Mouse (Mus musculus): ENCODE measurements around the gene Ikzf1. TPM values are rescaled to one million over a fixed set of nuclear protein-coding genes. Genes with fewer than 3 reads are reported as not detected.

The Ikzf1 gene
- polyA plus RNA-seq, 1 experiment: 645 TPM

DNA sequence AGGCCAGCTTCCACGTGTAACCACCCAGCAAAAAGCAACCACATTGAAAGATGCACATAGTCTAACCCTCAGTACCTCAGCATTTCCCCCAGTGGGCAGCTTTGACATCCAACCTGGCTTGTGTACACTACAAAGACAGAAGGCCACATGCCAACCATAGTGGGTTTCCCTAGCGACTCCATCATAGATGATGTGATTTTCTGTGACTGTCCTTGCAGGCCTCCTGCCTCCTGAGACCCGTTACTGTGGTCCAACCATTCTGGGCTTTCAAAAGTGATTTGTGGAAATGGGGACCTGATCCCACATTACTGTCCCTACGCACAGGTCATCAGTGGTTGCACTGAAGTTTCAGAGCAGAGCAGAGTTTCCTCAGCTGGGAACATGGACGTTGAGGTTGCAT is 90.1 kb downstream of the Ikzf1 start:
- TF ChIP-seq CTCF (IDR thresholded peaks at IDR 0.05; ENCODE audit: borderline replicate concordance, control insufficient read depth, extremely low read depth, insufficient read depth, low read length, poor library complexity): no peak
- H3K27me3 ChIP-seq (ENCODE audit: control insufficient read depth, insufficient read depth, low read length): no peaks in the 10 kb centered on the region
- no peak overlapping the region for H3K4me3 ChIP-seq (ENCODE audit: control insufficient read depth, insufficient read depth, low read length)
- no peaks in the 10 kb centered on the region for H3K4me1 ChIP-seq (replicated peaks; ENCODE audit: control insufficient read depth, insufficient read depth, low read length)
- H3K27ac ChIP-seq (ENCODE audit: control insufficient read depth, insufficient read depth, low read length): no peak overlapping the region
- no peak for DNase-seq
- 86% methylated on average over 5 of the region's 5 CpGs for WGBS
- peaks cover 34% of the 10 kb centered on the region for H3K36me3 ChIP-seq (ENCODE audit: control insufficient read depth, insufficient read depth, low read length)

DNA sequence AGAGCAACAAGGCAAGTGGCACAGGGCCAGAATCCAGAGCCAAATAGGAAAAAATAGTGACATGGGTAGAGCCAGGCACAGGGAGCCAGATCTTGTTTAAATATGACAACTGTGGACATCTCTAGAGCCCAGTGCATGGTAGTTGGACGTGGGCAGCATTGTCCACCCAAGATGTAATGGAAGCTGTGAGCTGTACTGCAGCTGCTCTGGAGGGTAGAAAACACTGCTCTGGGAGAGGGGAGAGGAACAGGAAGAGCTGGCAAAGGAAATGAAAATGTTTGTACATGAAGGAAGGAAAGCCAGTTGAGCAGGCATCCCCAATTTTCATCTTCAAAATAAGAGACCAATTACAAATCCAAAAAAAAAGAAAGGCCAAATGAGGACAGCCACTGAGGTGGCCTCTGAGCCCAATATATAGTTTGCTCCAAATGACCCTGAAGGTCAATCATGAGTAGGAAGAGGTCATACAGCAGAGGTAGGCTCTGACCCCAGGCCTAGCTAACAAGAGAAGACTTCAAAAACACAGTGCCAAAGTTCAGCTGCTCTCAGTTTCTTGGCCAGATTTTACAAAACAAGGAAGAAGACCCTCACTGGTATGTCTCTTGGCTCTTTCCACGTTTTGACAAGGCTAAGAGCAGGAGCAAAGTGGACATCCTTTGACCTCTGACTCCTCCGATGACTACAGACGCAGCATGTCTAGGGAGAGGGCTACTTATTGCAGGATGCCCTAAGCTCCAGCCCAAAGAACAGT is 91.4 kb downstream of the Ikzf1 start:
- Histone ChIP-seq H3K27ac (ENCODE audit: control insufficient read depth, insufficient read depth, low read length) (no peak overlapping the region), H3K36me3 (ENCODE audit: control insufficient read depth, insufficient read depth, low read length) (peaks cover 21% of the 10 kb centered on the region), H3K27me3 (ENCODE audit: control insufficient read depth, insufficient read depth, low read length) (no peaks in the 10 kb centered on the region), H3K4me3 (ENCODE audit: control insufficient read depth, insufficient read depth, low read length) (no peak overlapping the region), H3K4me1 (replicated peaks; ENCODE audit: control insufficient read depth, insufficient read depth, low read length) (no peaks in the 10 kb centered on the region)
- 86% methylated on average over 4 of the region's 4 CpGs for WGBS
- TF ChIP-seq CTCF (IDR thresholded peaks at IDR 0.05; ENCODE audit: borderline replicate concordance, control insufficient read depth, extremely low read depth, insufficient read depth, low read length, poor library complexity): no peak
- no peak for DNase-seq

DNA sequence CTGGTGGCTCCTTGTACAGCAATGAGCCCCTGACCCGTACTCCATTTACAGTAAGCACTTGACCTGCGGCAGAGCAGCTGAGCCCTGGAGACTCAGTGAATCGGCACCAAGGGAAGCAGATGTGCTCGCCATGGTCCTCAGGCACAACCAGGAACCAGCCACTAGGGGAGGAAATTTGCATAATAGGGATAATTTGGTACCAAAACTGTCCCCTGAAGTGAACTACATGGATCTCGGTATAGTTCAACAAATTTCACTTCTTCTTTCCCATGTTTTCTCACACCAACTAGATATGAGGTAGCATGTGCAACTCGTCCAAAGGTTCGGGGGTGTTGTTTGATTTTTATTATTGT is 92.0 kb downstream of the Ikzf1 start:
- no peak for TF ChIP-seq CTCF (IDR thresholded peaks at IDR 0.05; ENCODE audit: borderline replicate concordance, control insufficient read depth, extremely low read depth, insufficient read depth, low read length, poor library complexity)
- TF ChIP-seq POLR2A (IDR thresholded peaks at IDR 0.05; ENCODE audit: control insufficient read depth, extremely low read depth, insufficient read depth, low read length, poor library complexity): no peak
- Histone ChIP-seq H3K27me3 (ENCODE audit: control insufficient read depth, insufficient read depth, low read length) (no peaks in the 10 kb centered on the region), H3K4me3 (ENCODE audit: control insufficient read depth, insufficient read depth, low read length) (no peak overlapping the region), H3K4me1 (replicated peaks; ENCODE audit: control insufficient read depth, insufficient read depth, low read length) (no peaks in the 10 kb centered on the region), H3K36me3 (ENCODE audit: control insufficient read depth, insufficient read depth, low read length) (peaks cover 15% of the 10 kb centered on the region), H3K27ac (ENCODE audit: control insufficient read depth, insufficient read depth, low read length) (no peak overlapping the region)
- 92% methylated on average over 7 of the region's 7 CpGs for WGBS
- no peak for DNase-seq

DNA sequence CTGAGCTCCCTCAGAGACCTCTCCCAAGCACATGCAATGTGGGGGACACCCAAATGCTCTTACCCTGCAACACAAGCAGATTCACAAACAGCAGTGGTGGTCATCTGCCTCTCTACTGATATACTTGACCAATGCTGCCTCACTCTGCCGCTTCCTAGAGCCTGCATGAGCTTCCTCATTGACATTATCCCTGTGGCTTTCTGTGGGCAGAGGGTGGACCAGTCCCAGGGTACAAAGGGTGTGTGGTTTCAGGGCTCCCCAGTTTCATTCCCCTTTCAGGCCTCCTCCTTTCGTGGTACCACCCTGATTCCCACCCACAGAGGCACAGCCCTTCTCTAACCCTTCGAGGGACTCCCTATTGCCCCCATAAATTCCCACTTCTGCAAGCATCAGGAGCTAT is 92.4 kb downstream of the Ikzf1 start:
- no peak for DNase-seq
- H3K4me1 ChIP-seq (replicated peaks; ENCODE audit: control insufficient read depth, insufficient read depth, low read length): no peaks in the 10 kb centered on the region
- no peak for TF ChIP-seq POLR2A (IDR thresholded peaks at IDR 0.05; ENCODE audit: control insufficient read depth, extremely low read depth, insufficient read depth, low read length, poor library complexity)
- no peak for TF ChIP-seq CTCF (IDR thresholded peaks at IDR 0.05; ENCODE audit: borderline replicate concordance, control insufficient read depth, extremely low read depth, insufficient read depth, low read length, poor library complexity)
- H3K4me3 ChIP-seq (ENCODE audit: control insufficient read depth, insufficient read depth, low read length): no peak overlapping the region
- H3K36me3 ChIP-seq (ENCODE audit: control insufficient read depth, insufficient read depth, low read length): peaks cover 11% of the 10 kb centered on the region; the same call in 1 of the 2 replicates
- no peak overlapping the region for H3K27ac ChIP-seq (ENCODE audit: control insufficient read depth, insufficient read depth, low read length)
- 55% methylated on average over 3 of the region's 3 CpGs for WGBS
- H3K27me3 ChIP-seq (ENCODE audit: control insufficient read depth, insufficient read depth, low read length): no peaks in the 10 kb centered on the region

DNA sequence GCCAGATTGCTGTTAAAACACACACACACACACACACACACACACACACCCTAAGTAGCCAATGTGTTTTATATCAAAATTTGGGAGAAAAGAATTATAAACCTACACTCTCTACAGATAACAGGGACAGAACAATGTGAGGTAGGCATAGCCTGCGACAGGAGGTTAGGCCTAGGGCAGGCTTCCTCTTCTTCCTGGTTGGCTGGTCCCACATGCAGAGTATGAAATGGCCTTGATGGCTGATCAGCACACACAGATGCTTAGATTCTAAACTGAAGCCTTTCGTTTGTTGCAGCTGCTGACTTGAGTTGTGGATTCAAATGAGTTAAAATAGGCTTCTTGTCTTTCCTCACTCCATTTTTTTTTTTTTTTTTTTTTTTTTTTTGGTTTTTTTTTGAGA is 93.0 kb downstream of the Ikzf1 start:
- TF ChIP-seq CTCF (IDR thresholded peaks at IDR 0.05; ENCODE audit: borderline replicate concordance, control insufficient read depth, extremely low read depth, insufficient read depth, low read length, poor library complexity): no peak
- no peak for TF ChIP-seq POLR2A (IDR thresholded peaks at IDR 0.05; ENCODE audit: control insufficient read depth, extremely low read depth, insufficient read depth, low read length, poor library complexity)
- H3K4me3 ChIP-seq (ENCODE audit: control insufficient read depth, insufficient read depth, low read length): no peak overlapping the region
- 87% methylated on average over 2 of the region's 2 CpGs for WGBS
- no peak overlapping the region for H3K27ac ChIP-seq (ENCODE audit: control insufficient read depth, insufficient read depth, low read length)
- DNase-seq: no peak
- no peaks in the 10 kb centered on the region for H3K4me1 ChIP-seq (replicated peaks; ENCODE audit: control insufficient read depth, insufficient read depth, low read length)
- H3K36me3 ChIP-seq (ENCODE audit: control insufficient read depth, insufficient read depth, low read length): peaks cover 7% of the 10 kb centered on the region; the same call in 1 of the 2 replicates
- H3K27me3 ChIP-seq (ENCODE audit: control insufficient read depth, insufficient read depth, low read length): no peaks in the 10 kb centered on the region

DNA sequence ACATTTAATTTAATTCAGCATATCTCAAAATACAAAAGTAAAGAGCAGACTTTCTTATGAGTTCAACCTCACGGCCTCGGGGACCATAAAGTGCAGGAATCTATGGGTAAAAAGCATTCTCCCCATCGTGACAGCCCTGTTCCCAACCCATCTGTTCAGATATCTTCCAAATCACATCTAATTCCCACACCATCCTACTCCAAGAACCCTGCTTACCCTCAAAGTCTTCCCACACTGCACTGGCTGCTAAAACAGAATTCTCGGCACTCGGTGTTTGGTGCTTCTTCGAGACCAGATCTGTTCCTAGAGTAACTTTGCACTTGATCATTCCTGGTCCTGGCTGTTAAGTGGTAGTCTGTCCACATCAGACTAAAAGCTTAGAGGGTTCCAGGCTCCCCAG is 93.5 kb downstream of the Ikzf1 start:
- no peaks in the 10 kb centered on the region for H3K4me1 ChIP-seq (replicated peaks; ENCODE audit: control insufficient read depth, insufficient read depth, low read length)
- TF ChIP-seq CTCF (IDR thresholded peaks at IDR 0.05; ENCODE audit: borderline replicate concordance, control insufficient read depth, extremely low read depth, insufficient read depth, low read length, poor library complexity) (no peak), POLR2A (IDR thresholded peaks at IDR 0.05; ENCODE audit: control insufficient read depth, extremely low read depth, insufficient read depth, low read length, poor library complexity) (no peak)
- H3K27me3 ChIP-seq (ENCODE audit: control insufficient read depth, insufficient read depth, low read length): no peaks in the 10 kb centered on the region
- H3K4me3 ChIP-seq (ENCODE audit: control insufficient read depth, insufficient read depth, low read length): no peak overlapping the region
- no peak overlapping the region for H3K27ac ChIP-seq (ENCODE audit: control insufficient read depth, insufficient read depth, low read length)
- DNase-seq: no peak
- WGBS: 97% methylated on average over 6 of the region's 6 CpGs
- peaks cover 2% of the 10 kb centered on the region; the same call in 1 of the 2 replicates for H3K36me3 ChIP-seq (ENCODE audit: control insufficient read depth, insufficient read depth, low read length)

DNA sequence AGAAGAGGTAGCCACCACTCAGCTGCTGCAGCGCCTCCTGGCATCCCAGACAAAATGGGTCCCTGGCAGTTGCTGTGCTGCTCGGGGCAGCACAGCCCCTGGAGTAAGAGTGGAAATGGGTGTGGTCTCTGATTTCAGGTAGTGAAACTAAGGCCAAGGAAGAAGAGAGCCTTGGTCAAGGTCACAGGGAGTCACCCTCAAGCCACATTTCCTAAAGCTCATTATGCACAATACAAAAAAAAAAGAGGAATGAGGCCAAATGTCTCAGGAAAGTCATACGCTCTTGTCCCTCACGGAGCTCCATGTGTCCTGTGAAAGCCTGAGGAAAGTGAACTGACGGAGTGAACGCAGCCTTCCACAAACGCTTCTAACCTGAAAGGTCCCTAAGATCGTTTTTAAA is 96.9 kb downstream of the Ikzf1 start:
- Histone ChIP-seq H3K4me3 (ENCODE audit: control insufficient read depth, insufficient read depth, low read length) (no peak overlapping the region), H3K36me3 (ENCODE audit: control insufficient read depth, insufficient read depth, low read length) (no peaks in the 10 kb centered on the region), H3K4me1 (replicated peaks; ENCODE audit: control insufficient read depth, insufficient read depth, low read length) (no peaks in the 10 kb centered on the region), H3K27me3 (ENCODE audit: control insufficient read depth, insufficient read depth, low read length) (no peaks in the 10 kb centered on the region), H3K27ac (ENCODE audit: control insufficient read depth, insufficient read depth, low read length) (no peak overlapping the region)
- TF ChIP-seq CTCF (IDR thresholded peaks at IDR 0.05; ENCODE audit: borderline replicate concordance, control insufficient read depth, extremely low read depth, insufficient read depth, low read length, poor library complexity): no peak
- no peak for TF ChIP-seq POLR2A (IDR thresholded peaks at IDR 0.05; ENCODE audit: control insufficient read depth, extremely low read depth, insufficient read depth, low read length, poor library complexity)
- WGBS: 88% methylated on average over 8 of the region's 8 CpGs
- DNase-seq: no peak
